Mouse (Mus musculus) bone marrow, adult 2 months (tissue): ENCODE measurements around the gene Galnt10.

ENCODE experiments used
- CTCF ChIP-seq: fragments of 200-500 bp; IDR thresholded peaks from 2 replicates; pipeline ENCODE4 v1.5.1; 2011; ENCODE audit warnings: low read length, control low read depth; ENCODE audit not compliant: control insufficient read depth, insufficient read depth
- POLR2A ChIP-seq: fragments of 200-500 bp; IDR thresholded peaks from 2 replicates; pipeline ENCODE4 v1.6.1; 2011; ENCODE audit warnings: low read depth, mild to moderate bottlenecking, control low read depth, low read length, borderline replicate concordance; ENCODE audit not compliant: control insufficient read depth

DNA sequence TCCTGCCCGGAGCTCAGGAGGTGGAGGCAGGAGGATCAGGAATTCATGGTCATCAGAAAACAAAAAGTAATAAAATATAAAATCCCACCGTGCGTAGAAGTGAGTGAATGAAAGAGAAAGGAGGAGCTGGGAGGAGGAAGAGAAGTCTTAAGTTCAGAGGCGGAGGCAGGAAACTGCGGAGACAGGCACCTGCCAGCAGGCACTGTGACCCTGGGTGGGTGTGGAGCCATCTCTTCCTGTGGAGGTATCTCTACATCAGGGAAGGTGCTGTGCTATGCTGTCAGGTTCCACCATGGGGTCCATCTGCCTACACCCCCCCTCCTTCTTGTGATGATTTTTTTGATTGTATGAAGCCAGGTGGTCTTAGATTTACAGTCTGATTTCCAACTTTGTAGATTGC is 19.5 kb downstream of the Galnt10 start:
- TF ChIP-seq CTCF = no peak
- no peak for TF ChIP-seq POLR2A
